Mouse (Mus musculus): ENCODE data around the gene Adamts2. TPM values are rescaled to one million over a fixed set of nuclear protein-coding genes. Genes with fewer than 3 reads are reported as not detected.

Gene Adamts2
- polyA plus RNA-seq, 1 experiment from 2014 or later: 21.9 TPM

Other genes starting within 250 kb of the Adamts2 start
- 0.37 TPM in 1 of 2 replicates, not detected in the other for gene Cby3, start 247.6 kb upstream of the Adamts2 start, polyA plus RNA-seq (2015; fragmentation: Nextera tagmentation; extraction: Ambion mirVana)
- gene Hnrnph1, start 225.1 kb upstream of the Adamts2 start, polyA plus RNA-seq (2015; fragmentation: Nextera tagmentation; extraction: Ambion mirVana): 370 and 395 TPM in 2 replicates
- gene Rufy1, start 171.0 kb upstream of the Adamts2 start, polyA plus RNA-seq (2015; fragmentation: Nextera tagmentation; extraction: Ambion mirVana): 23.5 and 24.3 TPM in 2 replicates
- gene Zfp354c, start 225.6 kb downstream of the Adamts2 start, polyA plus RNA-seq (2015; fragmentation: Nextera tagmentation; extraction: Ambion mirVana): 43.6 and 51.0 TPM in 2 replicates
- 0.71 and 0.77 TPM in 2 replicates for gene Zfp879, start 239.5 kb downstream of the Adamts2 start, polyA plus RNA-seq (2015; fragmentation: Nextera tagmentation; extraction: Ambion mirVana)
- 0.32 and 0.62 TPM in 2 replicates for gene Grm6, start 248.6 kb downstream of the Adamts2 start, polyA plus RNA-seq (2015; fragmentation: Nextera tagmentation; extraction: Ambion mirVana)